Mouse (Mus musculus) c-Kit-positive CD71-negative TER-119-negative erythroid progenitor cells, embryonic 14.5 days (primary cell): Measurements from ENCODE around the gene Cttnbp2nl.

Source experiments
- DNase-seq: peaks from one replicate; pipeline ENCODE4 v3.0.0-alpha.2; 2013; ENCODE audit warnings: low read depth

Cttnbp2nl gene

GRCm38 (mm10) chr3:105052937-105053697 is at the start of gene Cttnbp2nl:
TSS of gene Cttnbp2nl (minus strand) at chr3:105053146.
- DNase-seq, result peak; percentile 50

- no peak for DNase-seq
These were observed 47.3 kb upstream of the Cttnbp2nl start for GRCm38 (mm10) chr3:105100270-105100589.

GRCm38 (mm10) chr3:105099526-105100269 is 46.8 kb upstream of the Cttnbp2nl start:
- DNase-seq, result no peak

GRCm38 (mm10) chr3:105097581-105097980 is 44.6 kb upstream of the Cttnbp2nl start:
- no peak for DNase-seq

- DNase-seq, result no peak
These were observed 42.1 kb upstream of the Cttnbp2nl start for GRCm38 (mm10) chr3:105095026-105095425.

GRCm38 (mm10) chr3:105094448-105094847 is 41.5 kb upstream of the Cttnbp2nl start:
- peak; percentile 14 for DNase-seq

GRCm38 (mm10) chr3:105092721-105093505 is 40.0 kb upstream of the Cttnbp2nl start:
- DNase-seq, result no peak

GRCm38 (mm10) chr3:105090981-105091380 is 38.0 kb upstream of the Cttnbp2nl start:
- DNase-seq, result no peak

- no peak for DNase-seq
These were observed 37.2 kb upstream of the Cttnbp2nl start for GRCm38 (mm10) chr3:105090147-105090546.

GRCm38 (mm10) chr3:105088638-105089037 is 35.7 kb upstream of the Cttnbp2nl start:
- no peak for DNase-seq

- no peak for DNase-seq
These were observed 34.4 kb upstream of the Cttnbp2nl start for GRCm38 (mm10) chr3:105087344-105087743.

- DNase-seq, result no peak
These were observed 25.4 kb upstream of the Cttnbp2nl start for GRCm38 (mm10) chr3:105078231-105078826.

- DNase-seq, result no peak
These were observed 22.9 kb upstream of the Cttnbp2nl start for GRCm38 (mm10) chr3:105075796-105076195.

- DNase-seq, result no peak
These were observed 19.6 kb upstream of the Cttnbp2nl start for GRCm38 (mm10) chr3:105072536-105072935.

- DNase-seq, result no peak
These were observed 18.3 kb upstream of the Cttnbp2nl start for GRCm38 (mm10) chr3:105071251-105071650.

GRCm38 (mm10) chr3:105070553-105070952 is 17.6 kb upstream of the Cttnbp2nl start:
- no peak for DNase-seq

- no peak for DNase-seq
These were observed 13.6 kb upstream of the Cttnbp2nl start, which contains the start of gene 4930564D02Rik for GRCm38 (mm10) chr3:105066544-105066943. TSS of gene 4930564D02Rik (plus strand) at chr3:105066844.

GRCm38 (mm10) chr3:105062676-105063075 is 9.7 kb upstream of the Cttnbp2nl start:
- no peak for DNase-seq

GRCm38 (mm10) chr3:105061991-105062390 is 9.0 kb upstream of the Cttnbp2nl start:
- no peak for DNase-seq

- no peak for DNase-seq
These were observed 8.6 kb upstream of the Cttnbp2nl start for GRCm38 (mm10) chr3:105061496-105061895.

GRCm38 (mm10) chr3:105060992-105061391 is 8.0 kb upstream of the Cttnbp2nl start:
- DNase-seq, result no peak

GRCm38 (mm10) chr3:105059911-105060310 is 7.0 kb upstream of the Cttnbp2nl start:
- no peak for DNase-seq
